Comparison of ENCODE assay signal across 22 mouse cellular contexts in genomic region chr10:32411331-32411730, GRCm38 (mm10).
DNase-seq lines count a peak whose midpoint lies in the region; ATAC-seq and TF ChIP-seq lines count a peak whose summit lies in the region.
"Had no signal": no experiment of that assay in that cellular context is flagged by ENCODE, and none has a peak within 500 bp of the region (broad histone marks: within the 10 kb centered on the region; RNA-seq: fewer than 3 reads in every experiment).

No protein-coding gene starts in this region.

- H3K27me3 ChIP-seq in intestine, embryonic 15.5 days (replicated peaks), result no peaks in the 10 kb centered on the region
- H3K27me3 ChIP-seq in intestine, postnatal 0 days (replicated peaks; ENCODE audit: control insufficient read depth, insufficient read depth, low read length), result no peaks in the 10 kb centered on the region
- H3K27me3 ChIP-seq in liver, adult 2 months (ENCODE audit: control insufficient read depth, insufficient read depth, low read length), result no peaks in the 10 kb centered on the region
- H3K27me3 ChIP-seq in liver, postnatal 0 days (ENCODE audit: insufficient read depth, low read length), result no peaks in the 10 kb centered on the region
- H3K27me3 ChIP-seq in liver, embryonic 12.5 days (replicated peaks), result no peaks in the 10 kb centered on the region
- no peaks in the 10 kb centered on the region for H3K27me3 ChIP-seq in intestine, embryonic 16.5 days (replicated peaks; ENCODE audit: control insufficient read depth, insufficient read depth, low read length)
- H3K27me3 ChIP-seq: CH12.LX, Patski had no signal

- ATAC-seq in intestine, embryonic 15.5 days, result peak; percentile 34; the same call in 1 of the 2 replicates
- ATAC-seq in intestine, postnatal 0 days, result no peak
- no peak for ATAC-seq in liver, postnatal 0 days
- no peak for ATAC-seq in liver, embryonic 12.5 days
- peak; percentile 55; the same call in 1 of the 2 replicates for ATAC-seq in intestine, embryonic 16.5 days
- ATAC-seq: activated CD4-positive, CD25-positive, alpha-beta regulatory T cell, adult 4 months; CD4-positive, CD25-positive, alpha-beta regulatory T cell, adult 4 months; Patski had no signal

- DNase-seq in liver, adult 2 months (ENCODE audit: extremely low read depth, low read depth, low spot score), result peak; percentile 62
- no peak for DNase-seq in liver
- DNase-seq in liver, postnatal 0 days, result peak; percentile 13
- no peak for DNase-seq in urinary bladder, postnatal 4 days (ENCODE audit: low spot score in 2 of 2)
- DNase-seq: adrenal gland, adult 2 months; adrenal gland, adult 8-10 months; adrenal gland, postnatal 10 days; adrenal gland, postnatal 14 days; adrenal gland, postnatal 25 days; adrenal gland, postnatal 36 days; B cell, adult 2 months; cerebellum, adult 11 months; cerebellum, adult 11-12 months had no signal

- TF ChIP-seq EP300 in liver, postnatal 0 days (IDR thresholded peaks at IDR 0.05; ENCODE audit: low read depth), result no peak

- no peaks in the 10 kb centered on the region for H3K9me3 ChIP-seq in intestine, embryonic 15.5 days
- no peaks in the 10 kb centered on the region for H3K9me3 ChIP-seq in intestine, postnatal 0 days (ENCODE audit: control insufficient read depth)
- H3K9me3 ChIP-seq in liver, postnatal 0 days (ENCODE audit: low read length), result no peaks in the 10 kb centered on the region
- H3K9me3 ChIP-seq in liver, embryonic 12.5 days (replicated peaks), result no peaks in the 10 kb centered on the region
- H3K9me3 ChIP-seq in intestine, embryonic 16.5 days (ENCODE audit: control insufficient read depth, low read length), result no peaks in the 10 kb centered on the region
- H3K9me3 ChIP-seq: G1E had no signal

- no peak overlapping the region for H3K4me2 ChIP-seq in intestine, embryonic 15.5 days (replicated peaks)
- H3K4me2 ChIP-seq in intestine, postnatal 0 days (replicated peaks; ENCODE audit: low read depth), result no peak overlapping the region
- H3K4me2 ChIP-seq in liver, postnatal 0 days (ENCODE audit: low read depth, low read length), result no peak overlapping the region
- H3K4me2 ChIP-seq in liver, embryonic 12.5 days, result no peak overlapping the region
- no peak overlapping the region for H3K4me2 ChIP-seq in intestine, embryonic 16.5 days (ENCODE audit: low read depth, low read length)

- no peaks in the 10 kb centered on the region for H3K79me2 ChIP-seq in liver, adult 2 months (ENCODE audit: control insufficient read depth, insufficient read depth, low read length)

- TF ChIP-seq CTCF in intestine, postnatal 0 days (IDR thresholded peaks at IDR 0.05; ENCODE audit: low read depth), result no peak
- no peak for TF ChIP-seq CTCF in liver, adult 2 months (IDR thresholded peaks at IDR 0.05; ENCODE audit: low read depth, low read length)
- no peak for TF ChIP-seq CTCF in liver, postnatal 0 days (IDR thresholded peaks at IDR 0.05; ENCODE audit: low read depth)

- H3K36me3 ChIP-seq in intestine, embryonic 15.5 days, result no peaks in the 10 kb centered on the region
- H3K36me3 ChIP-seq in intestine, postnatal 0 days (ENCODE audit: control insufficient read depth, insufficient read depth), result no peaks in the 10 kb centered on the region
- H3K36me3 ChIP-seq in liver, adult 2 months (ENCODE audit: control insufficient read depth, insufficient read depth, low read length), result no peaks in the 10 kb centered on the region
- H3K36me3 ChIP-seq in liver, postnatal 0 days (replicated peaks; ENCODE audit: insufficient read depth, low read length), result no peaks in the 10 kb centered on the region
- H3K36me3 ChIP-seq in liver, embryonic 12.5 days, result no peaks in the 10 kb centered on the region
- H3K36me3 ChIP-seq in intestine, embryonic 16.5 days (ENCODE audit: control insufficient read depth, insufficient read depth, low read length), result no peaks in the 10 kb centered on the region
- H3K36me3 ChIP-seq: G1E had no signal

- H3K9ac ChIP-seq in intestine, embryonic 15.5 days, result no peak overlapping the region
- H3K9ac ChIP-seq in intestine, postnatal 0 days (ENCODE audit: low read depth, low read length), result no peak overlapping the region
- no peak overlapping the region for H3K9ac ChIP-seq in liver, adult 2 months (ENCODE audit: low read depth, low read length)
- no peak overlapping the region for H3K9ac ChIP-seq in liver, postnatal 0 days (replicated peaks)
- no peak overlapping the region for H3K9ac ChIP-seq in liver, embryonic 12.5 days
- no peak overlapping the region for H3K9ac ChIP-seq in intestine, embryonic 16.5 days (ENCODE audit: low read depth, low read length)

- TF ChIP-seq POLR2A in liver, adult 2 months (IDR thresholded peaks at IDR 0.05; ENCODE audit: extremely low read depth, insufficient read depth, low read length), result no peak

- no peak overlapping the region for H3K27ac ChIP-seq in intestine, embryonic 15.5 days
- no peak overlapping the region for H3K27ac ChIP-seq in intestine, postnatal 0 days (ENCODE audit: low read depth, low read length)
- no peak overlapping the region for H3K27ac ChIP-seq in liver, adult 2 months (replicated peaks; ENCODE audit: insufficient read depth, low read depth, low read length)
- no peak overlapping the region for H3K27ac ChIP-seq in liver, postnatal 0 days (ENCODE audit: low read depth)
- no peak overlapping the region for H3K27ac ChIP-seq in liver, embryonic 12.5 days
- no peak overlapping the region for H3K27ac ChIP-seq in intestine, embryonic 16.5 days (ENCODE audit: low read length)

- 70% methylated on average over 2 of the region's 2 CpGs for WGBS in intestine, embryonic 15.5 days
- 37% methylated on average over 2 of the region's 2 CpGs for WGBS in intestine, postnatal 0 days
- 40% methylated on average over 2 of the region's 2 CpGs for WGBS in liver, adult 2 months
- WGBS in liver, postnatal 0 days (ENCODE audit: insufficient replicate concordance), result 64% methylated on average over 2 of the region's 2 CpGs
- 55% methylated on average over 2 of the region's 2 CpGs for WGBS in liver, embryonic 12.5 days (ENCODE audit: insufficient replicate concordance)
- WGBS in intestine, embryonic 16.5 days, result 61% methylated on average over 2 of the region's 2 CpGs

- no peak overlapping the region for H3K4me3 ChIP-seq in intestine, embryonic 15.5 days (replicated peaks)
- no peak overlapping the region for H3K4me3 ChIP-seq in intestine, postnatal 0 days (ENCODE audit: low read depth, low read length)
- H3K4me3 ChIP-seq in liver, adult 2 months (ENCODE audit: insufficient read depth, low read depth, low read length), result no peak overlapping the region
- no peak overlapping the region for H3K4me3 ChIP-seq in liver, postnatal 0 days (ENCODE audit: low read depth, low read length)
- H3K4me3 ChIP-seq in liver, embryonic 12.5 days, result no peak overlapping the region
- no peak overlapping the region for H3K4me3 ChIP-seq in intestine, embryonic 16.5 days (ENCODE audit: low read length)

- no peaks in the 10 kb centered on the region for H3K4me1 ChIP-seq in intestine, embryonic 15.5 days (replicated peaks)
- H3K4me1 ChIP-seq in intestine, postnatal 0 days (replicated peaks; ENCODE audit: control insufficient read depth, insufficient read depth, low read length), result no peaks in the 10 kb centered on the region
- H3K4me1 ChIP-seq in liver, adult 2 months (ENCODE audit: control insufficient read depth, insufficient read depth, low read length), result no peaks in the 10 kb centered on the region
- H3K4me1 ChIP-seq in liver, postnatal 0 days (ENCODE audit: insufficient read depth), result no peaks in the 10 kb centered on the region
- H3K4me1 ChIP-seq in liver, embryonic 12.5 days, result no peaks in the 10 kb centered on the region
- H3K4me1 ChIP-seq in intestine, embryonic 16.5 days (ENCODE audit: control insufficient read depth, insufficient read depth, low read length), result no peaks in the 10 kb centered on the region

Comparison
In these comparisons a context has a peak if more than half of its experiments do, and no peak if none do; other contexts are left out.
1. ATAC-seq: peak in intestine, embryonic 15.5 days (single experiment) and intestine, embryonic 16.5 days (single experiment); none in intestine, postnatal 0 days (single experiment), liver, postnatal 0 days (single experiment) and liver, embryonic 12.5 days (single experiment).
2. DNase-seq: peak in liver, adult 2 months (single experiment) and liver, postnatal 0 days (single experiment); none in liver (single experiment) and urinary bladder, postnatal 4 days (0 of 2).